Mouse (Mus musculus): ENCODE results near the gene Mb21d2.

The Mb21d2 gene

GRCm38 (mm10) chr16:28899161-28899540, 30.3 kb downstream of the Mb21d2 start:
- DNase-seq: peak; percentile 48

DNA sequence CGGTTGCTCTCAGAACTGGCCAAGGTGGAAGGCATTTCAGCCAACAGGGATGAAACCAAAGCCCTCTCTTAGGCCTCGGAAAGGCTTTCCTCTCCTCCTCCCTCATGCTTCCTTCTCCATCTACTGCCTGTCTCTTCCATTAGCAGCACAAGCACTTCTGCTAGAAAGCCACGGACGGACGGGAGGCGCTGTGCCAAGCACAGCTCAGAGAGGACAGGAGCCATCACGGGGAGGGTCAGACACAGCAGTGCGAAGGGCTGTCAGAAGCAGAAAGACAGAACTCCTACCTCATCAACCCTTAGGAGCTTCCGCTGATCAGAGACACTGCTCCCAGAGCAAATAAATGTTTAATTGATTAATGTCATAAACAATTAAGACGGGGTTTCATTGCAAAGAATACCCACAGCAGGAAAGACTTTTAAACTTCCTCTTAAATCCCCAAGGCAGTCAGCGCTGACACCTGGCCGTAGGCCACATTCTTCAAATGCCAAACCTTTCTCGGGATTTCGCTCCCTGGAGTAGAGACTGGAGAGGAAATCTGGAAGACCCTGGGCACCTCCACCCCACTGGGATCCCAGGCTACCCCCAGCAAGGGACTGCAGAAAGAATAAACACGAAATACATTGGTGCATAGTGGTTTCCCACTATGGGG, 30.8 kb downstream of the Mb21d2 start:
- DNase-seq: peak; percentile 53

GRCm38 (mm10) chr16:28896571-28896970, 32.9 kb downstream of the Mb21d2 start:
- no peak for DNase-seq

DNA sequence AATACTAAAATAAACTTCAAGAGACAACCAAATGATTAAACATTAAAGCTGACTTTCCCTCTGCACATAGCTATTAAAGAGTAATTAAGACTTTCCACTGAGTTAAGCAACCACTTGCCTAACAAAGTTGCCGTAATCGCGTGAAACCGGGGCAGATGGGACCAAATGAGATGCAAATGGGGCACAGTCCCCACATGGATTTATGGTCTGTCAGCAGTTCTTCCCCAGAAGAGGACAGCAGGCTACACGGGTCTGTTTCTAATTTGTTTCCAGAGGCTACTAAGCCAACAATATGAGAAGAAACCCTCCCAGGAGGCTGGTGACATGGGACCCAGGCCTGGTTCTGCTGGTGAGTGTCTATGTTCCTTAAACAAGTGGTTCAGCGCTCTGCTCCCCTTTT, 34.6 kb downstream of the Mb21d2 start:
- DNase-seq: no peak

DNA sequence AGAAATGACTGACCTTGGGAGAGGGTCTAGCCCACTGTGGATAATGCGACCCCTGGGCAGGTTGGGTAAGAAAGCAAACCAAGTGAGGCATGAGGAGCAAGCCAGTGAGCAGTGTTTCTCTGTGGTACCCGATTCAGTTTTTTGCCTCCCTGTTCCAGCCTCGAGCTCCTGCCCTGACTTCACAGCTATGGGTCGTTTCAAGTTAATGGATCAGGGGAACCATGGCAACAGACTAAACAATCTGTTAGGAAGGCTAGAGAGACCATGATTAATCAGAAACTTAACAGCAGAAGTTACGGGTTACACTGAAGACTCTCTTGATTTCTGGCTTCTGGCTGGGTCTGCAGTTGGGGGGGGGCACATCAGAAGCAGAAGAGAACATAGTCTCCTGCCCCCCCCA, 36.2 kb downstream of the Mb21d2 start:
- DNase-seq: no peak

- DNase-seq: no peak
These were observed 43.2 kb downstream of the Mb21d2 start for GRCm38 (mm10) chr16:28886201-28886745.

GRCm38 (mm10) chr16:28885474-28885873, 44.0 kb downstream of the Mb21d2 start:
- no peak for DNase-seq

DNA sequence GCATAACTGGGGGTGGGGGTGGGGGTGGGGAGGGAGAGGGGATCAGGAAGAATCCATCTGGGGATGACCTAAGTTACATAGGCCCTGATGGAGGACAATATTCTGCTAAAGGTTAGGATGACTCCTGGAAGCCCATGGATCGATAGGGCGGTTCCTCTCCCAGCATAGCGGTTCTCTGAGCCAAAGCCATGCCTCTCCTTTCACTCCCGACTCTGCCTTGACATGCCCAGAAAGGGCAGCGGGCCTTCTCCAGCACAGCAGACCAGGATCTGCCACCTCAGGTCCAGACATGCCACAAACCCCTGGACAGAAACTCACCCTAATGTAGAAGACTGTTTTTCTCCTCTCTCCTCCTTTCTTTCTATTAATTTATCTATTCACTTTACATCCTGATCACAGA, 44.8 kb downstream of the Mb21d2 start:
- DNase-seq: no peak

DNA sequence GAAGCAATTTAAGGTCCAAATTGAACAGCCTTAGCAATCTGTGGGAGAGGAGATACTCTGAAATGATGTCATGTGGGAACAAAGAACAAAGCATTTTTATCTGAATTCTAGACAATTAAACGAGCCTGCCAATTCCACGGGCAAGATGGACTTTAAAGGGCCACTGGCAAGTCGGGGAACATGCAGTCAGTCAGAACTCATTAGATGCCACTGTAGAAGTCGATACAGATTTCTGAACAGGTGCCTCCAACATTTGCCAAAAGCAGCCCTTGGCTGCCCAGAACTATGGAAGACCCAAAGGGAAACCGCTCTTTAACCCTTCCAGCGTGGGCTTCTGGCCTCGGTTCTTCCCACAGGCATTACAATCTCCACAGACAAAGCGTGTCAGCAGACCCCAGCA, 45.8 kb downstream of the Mb21d2 start:
- DNase-seq: peak; percentile 41

- no peak for DNase-seq
These were observed 46.6 kb downstream of the Mb21d2 start for GRCm38 (mm10) chr16:28882687-28883428.

DNA sequence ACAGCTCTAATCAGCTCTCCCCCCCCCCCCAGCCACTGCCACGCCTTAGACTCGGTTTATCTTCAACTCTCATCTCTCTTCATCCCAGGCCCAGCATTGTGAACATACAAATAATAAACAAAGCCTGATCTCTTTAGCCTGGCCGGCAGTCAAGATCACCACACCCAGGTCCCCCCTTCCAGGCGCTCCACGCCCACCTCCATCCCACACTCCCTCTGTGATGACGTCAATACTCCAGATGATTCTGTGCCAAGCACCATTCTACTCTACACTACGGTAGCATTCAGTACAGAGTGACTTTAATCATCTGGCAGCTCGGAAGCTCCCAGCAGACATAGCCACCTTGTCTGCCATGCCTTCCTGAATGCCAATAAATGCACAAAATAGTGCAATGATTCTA, 47.7 kb downstream of the Mb21d2 start:
- DNase-seq: no peak

- no peak for DNase-seq
These were observed 48.7 kb downstream of the Mb21d2 start for GRCm38 (mm10) chr16:28880756-28881155.

DNA sequence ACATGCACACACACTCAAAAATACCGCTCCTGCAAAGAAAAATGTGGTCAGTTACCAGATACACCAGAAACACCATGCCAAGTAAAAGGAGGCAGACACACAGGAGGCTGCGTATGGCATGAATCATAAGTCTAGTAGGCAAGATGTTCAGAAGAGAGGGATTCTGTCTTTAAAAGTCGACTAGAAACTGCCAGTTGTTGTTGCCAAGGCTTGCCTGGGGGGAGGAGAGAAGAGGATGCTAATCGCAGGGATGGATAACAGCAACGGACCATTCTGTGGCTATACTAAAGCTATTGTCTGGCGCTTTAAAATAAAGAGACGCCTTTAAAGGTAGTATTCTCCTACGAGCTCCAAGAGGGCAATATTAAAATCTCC, 49.2 kb downstream of the Mb21d2 start:
- no peak for DNase-seq

DNA sequence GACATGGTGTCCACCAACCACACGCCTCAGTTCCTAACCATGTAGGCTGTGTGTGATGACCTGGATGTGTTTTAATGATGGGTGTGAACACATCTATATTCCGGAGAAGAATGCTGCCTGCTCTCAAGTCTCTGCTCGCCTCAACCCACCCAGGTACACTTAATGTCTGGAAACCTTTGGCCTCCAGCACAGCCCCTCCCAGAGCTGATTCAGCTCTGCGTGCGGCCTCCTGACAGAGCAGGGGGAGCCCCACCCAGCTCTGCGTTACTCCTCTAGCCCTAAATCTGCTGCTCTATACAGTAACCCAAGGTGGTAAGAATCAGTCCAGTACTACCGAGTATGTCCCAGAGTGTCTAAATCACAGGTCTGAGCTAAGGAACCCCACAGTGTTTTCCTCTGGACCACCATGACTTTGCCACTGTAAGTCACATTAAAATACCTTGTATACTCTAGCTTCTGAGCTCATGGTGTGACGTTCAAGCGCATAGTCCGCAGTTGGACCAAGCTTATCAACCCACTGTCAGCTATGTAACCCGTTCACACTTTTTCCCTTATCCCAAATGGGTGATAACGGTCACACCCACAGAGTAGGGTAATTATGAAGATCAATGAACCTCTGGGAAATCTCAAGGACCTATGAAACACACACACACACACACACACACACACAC, 49.7 kb downstream of the Mb21d2 start:
- no peak for DNase-seq

DNA sequence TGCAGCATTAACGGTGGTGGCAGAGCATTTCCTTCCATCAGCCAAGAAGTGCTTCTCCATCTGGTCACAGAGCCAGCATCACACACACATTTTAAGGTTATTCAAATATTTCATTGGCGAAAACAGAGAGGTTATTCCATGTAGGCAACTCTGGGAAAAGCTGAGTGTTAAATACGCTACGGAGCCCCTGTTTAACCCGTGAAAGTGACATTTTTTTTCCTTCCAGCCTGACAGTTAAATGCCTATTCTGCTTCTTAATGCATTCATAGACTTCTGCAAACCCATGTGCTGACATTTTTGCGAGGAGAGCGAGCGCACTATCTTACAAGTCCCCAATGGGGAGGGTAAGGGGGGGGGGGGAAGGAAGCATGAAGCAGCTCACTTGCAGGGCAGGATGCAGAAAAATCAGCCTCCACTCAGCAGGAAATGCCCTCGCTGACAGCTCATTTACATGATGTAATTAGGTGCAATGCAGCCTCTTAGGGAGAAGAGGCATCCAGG, 52.3 kb downstream of the Mb21d2 start:
- DNase-seq: no peak

DNA sequence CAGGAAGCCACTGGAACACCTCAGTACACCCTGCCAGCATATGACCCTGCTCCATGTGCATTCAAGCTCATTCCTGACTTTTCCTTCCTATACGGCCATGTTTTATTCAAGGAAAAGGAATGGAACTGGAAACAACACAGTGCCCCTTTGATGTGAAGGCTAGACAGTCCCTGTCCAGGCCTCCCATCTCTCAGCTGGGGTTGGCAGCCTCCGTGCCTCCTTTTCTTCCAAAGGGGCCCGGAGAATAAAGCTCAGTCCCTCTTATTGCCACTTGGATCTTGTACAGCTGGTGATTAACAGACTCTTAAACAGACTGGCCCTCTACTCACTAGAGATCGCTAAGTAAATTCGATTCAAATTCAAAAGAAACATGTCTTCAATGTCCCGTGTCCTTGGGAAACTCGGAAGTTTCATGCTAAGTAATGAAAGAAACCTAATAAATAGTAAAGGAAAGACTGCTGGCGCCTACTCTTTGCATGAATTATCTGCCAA, 56.0 kb downstream of the Mb21d2 start:
- DNase-seq: no peak

GRCm38 (mm10) chr16:28870860-28871259, 58.6 kb downstream of the Mb21d2 start:
- DNase-seq: no peak

- no peak for DNase-seq
These were observed 59.0 kb downstream of the Mb21d2 start for GRCm38 (mm10) chr16:28870456-28870855.

DNA sequence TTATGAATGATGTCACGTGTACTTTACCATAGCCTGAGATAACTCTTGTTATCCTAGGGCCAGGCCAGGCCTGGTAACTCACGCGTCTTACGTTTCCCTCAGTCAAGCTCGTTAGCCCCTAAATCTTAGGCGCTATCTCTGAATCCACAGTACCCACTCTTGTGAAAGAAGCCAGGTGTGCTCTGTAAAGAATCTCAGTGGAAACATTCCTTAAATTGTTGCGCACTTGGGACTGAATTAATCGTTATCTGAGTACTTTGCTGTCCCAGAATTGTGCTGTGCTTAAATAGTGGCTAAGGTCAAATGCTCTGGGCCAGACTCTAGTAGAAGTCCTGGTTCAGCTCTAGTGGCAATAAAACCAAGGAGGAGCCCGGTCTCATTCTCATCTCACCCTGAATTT, 60.6 kb downstream of the Mb21d2 start:
- DNase-seq: no peak

GRCm38 (mm10) chr16:28866584-28867295, 62.7 kb downstream of the Mb21d2 start:
- DNase-seq: no peak

GRCm38 (mm10) chr16:28863616-28864015, 65.9 kb downstream of the Mb21d2 start:
- no peak for DNase-seq

DNA sequence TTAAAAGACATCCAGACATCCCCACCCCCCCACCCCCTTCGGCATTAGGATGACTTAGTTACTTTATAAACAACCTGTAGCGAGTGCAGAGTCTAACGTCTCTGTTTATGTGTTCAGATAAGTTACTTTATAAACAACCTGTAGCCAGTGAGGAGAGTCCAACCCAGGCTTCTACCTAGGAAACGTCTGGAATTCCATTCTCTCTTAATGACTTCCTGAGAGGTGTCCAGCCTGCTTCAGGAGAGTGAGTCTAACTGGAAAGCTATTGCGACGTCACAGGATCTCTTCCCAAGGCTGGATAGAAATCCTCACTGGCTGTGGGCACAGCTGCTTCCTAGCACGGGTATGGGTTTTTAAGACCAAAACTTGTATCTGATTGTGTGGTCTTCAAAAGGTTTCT, 67.4 kb downstream of the Mb21d2 start:
- DNase-seq: no peak

GRCm38 (mm10) chr16:28859678-28860077, 69.8 kb downstream of the Mb21d2 start:
- no peak for DNase-seq

All from cerebellum, adult 11-12 months (tissue).